Comparison of ENCODE assay signal across 8 mouse cellular contexts in genomic region chr6:95621821-95622220, GRCm38 (mm10).
A peak's percentile ranks its signal among the peaks of the same experiment; 100 is the strongest.
DNase-seq lines count a peak whose midpoint lies in the region; ATAC-seq and TF ChIP-seq lines count a peak whose summit lies in the region.

No protein-coding gene starts in this region.

- ATAC-seq in heart, embryonic 12.5 days (ENCODE audit: insufficient number of reproducible peaks, low FRiP score): no peak
- ATAC-seq in erythroblast, adult 5-6 weeks (replicated peaks; ENCODE audit: low FRiP score, poor library complexity, severe bottlenecking): no peak

- DNase-seq in heart, adult 11 months: peak; percentile 97
- DNase-seq in 416B (ENCODE audit: low read depth): peak; percentile 18
- DNase-seq in brain, embryonic 14.5 days (ENCODE audit: low read depth): peak; percentile 86
- peak; percentile 70 for DNase-seq in heart, adult 8-10 months (ENCODE audit: low spot score)
- peak; percentile 76 for DNase-seq in left cerebral cortex, postnatal 4 days
- peak; percentile 21 for DNase-seq in telencephalon, adult 2 months (ENCODE audit: low read depth, low spot score)

- no peak overlapping the region for H3K27ac ChIP-seq in heart, embryonic 12.5 days (ENCODE audit: poor library complexity, severe bottlenecking)

- intact Hi-C loops in left cerebral cortex, postnatal 4 days (cut with DNase I): no loop called here

- H3K4me1 ChIP-seq in heart, embryonic 12.5 days (replicated peaks): no peaks in the 10 kb centered on the region; the same call in 1 of the 2 replicates

- H3K4me2 ChIP-seq in heart, embryonic 12.5 days: no peak overlapping the region

- H3K27me3 ChIP-seq in heart, embryonic 12.5 days (replicated peaks): no peaks in the 10 kb centered on the region

- H3K4me3 ChIP-seq in heart, embryonic 12.5 days: no peak overlapping the region

- H3K9ac ChIP-seq in heart, embryonic 12.5 days: no peak overlapping the region

- WGBS in heart, embryonic 12.5 days: 82% methylated on average over 2 of the region's 2 CpGs

- TF ChIP-seq CTCF in brain, embryonic 14.5 days (IDR thresholded peaks at IDR 0.05; ENCODE audit: borderline replicate concordance, extremely low read depth, insufficient read depth, insufficient read length): no peak

- no peaks in the 10 kb centered on the region for H3K36me3 ChIP-seq in heart, embryonic 12.5 days

- no peak for TF ChIP-seq POLR2A in brain, embryonic 14.5 days (IDR thresholded peaks at IDR 0.05; ENCODE audit: borderline replicate concordance, extremely low read depth, insufficient read depth, insufficient read length, poor library complexity, severe bottlenecking)

- H3K9me3 ChIP-seq in heart, embryonic 12.5 days (replicated peaks): no peaks in the 10 kb centered on the region

Comparison
In these comparisons a context has a peak if more than half of its experiments do, and no peak if none do; other contexts are left out.
1. DNase-seq: peak in every context shown above with its lines; median percentile 97 in heart, adult 11 months; 86 in brain, embryonic 14.5 days; 76 in left cerebral cortex, postnatal 4 days; 70 in heart, adult 8-10 months; 21 in telencephalon, adult 2 months; 18 in 416B.